Mouse (Mus musculus) liver, adult 2 months (tissue): ENCODE measurements around the gene Tmem255a.

Source experiments
- CTCF ChIP-seq: fragments of 200-500 bp; IDR thresholded peaks from 2 replicates; pipeline ENCODE4 v1.5.1; 2011; ENCODE audit warnings: low read depth, low read length, control low read depth
- POLR2A ChIP-seq: fragments of 200-500 bp; IDR thresholded peaks from 2 replicates; pipeline ENCODE4 v1.6.1; 2011; ENCODE audit warnings: low read length, control low read depth; ENCODE audit not compliant: insufficient read depth; ENCODE audit errors: extremely low read depth

DNA sequence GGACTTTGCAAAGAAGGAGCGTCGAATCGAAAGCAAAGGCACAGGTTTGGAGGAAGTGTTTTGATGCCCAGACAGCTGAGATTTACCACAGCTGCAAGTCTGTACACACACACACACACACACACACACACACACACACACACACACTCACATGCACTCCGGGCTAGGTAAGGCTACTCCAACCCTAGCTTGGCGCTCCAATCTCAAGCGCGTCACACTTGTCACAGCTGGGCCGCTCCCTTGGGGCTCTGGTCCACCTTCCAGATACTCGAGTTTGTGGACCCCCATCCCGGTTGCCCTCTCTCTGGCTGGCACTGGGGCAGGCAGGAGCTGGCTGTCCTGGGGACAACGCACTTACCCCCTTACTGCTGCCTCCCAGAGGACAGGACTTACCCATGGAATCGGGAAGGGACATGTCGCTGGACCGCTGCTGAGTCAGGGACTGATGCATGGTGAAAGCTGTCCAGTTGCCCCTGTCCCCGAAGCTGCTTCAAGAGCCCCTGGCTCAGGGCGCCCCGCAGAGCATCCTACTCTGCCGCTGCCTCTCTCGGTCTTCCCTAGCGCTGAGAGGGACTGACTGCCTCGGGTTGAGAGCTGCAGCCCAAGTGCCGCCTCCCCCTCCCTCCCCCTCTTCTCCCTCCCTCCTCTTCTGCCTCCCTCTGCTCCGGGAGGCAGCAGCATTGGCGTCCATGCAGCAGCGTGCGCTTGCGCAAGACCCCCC is at the start of gene Tmem255a:
- no peak for TF ChIP-seq CTCF
- no peak for TF ChIP-seq POLR2A
